Mouse (Mus musculus): ENCODE data around the gene Gm45837. TPM values are rescaled to one million over a fixed set of nuclear protein-coding genes. Genes with fewer than 3 reads are reported as not detected.

The Gm45837 gene
- polyA plus RNA-seq, 1 experiment: not detected

GRCm38 (mm10) chr7:101457801-101458200 lies 47.1 kb downstream of the Gm45837 start:
- Histone ChIP-seq H3K27ac (ENCODE audit: insufficient read depth, low read depth, low read length) (peak overlapping the region; percentile 53; the same call in 1 of the 2 replicates), H3K27me3 (replicated peaks; ENCODE audit: control insufficient read depth, insufficient read depth, low read length) (no peaks in the 10 kb centered on the region), H3K4me1 (ENCODE audit: control insufficient read depth, insufficient read depth, low read length) (no peaks in the 10 kb centered on the region; the same call in 1 of the 2 replicates), H3K36me3 (ENCODE audit: control insufficient read depth, insufficient read depth, low read length) (no peaks in the 10 kb centered on the region), H3K4me3 (ENCODE audit: insufficient read depth, low read depth, low read length) (no peak overlapping the region)
- TF ChIP-seq CTCF (conservative IDR thresholded peaks at IDR 0.05; ENCODE audit: insufficient read depth, insufficient read length, low read depth, low read length): no peak
- no peak for TF ChIP-seq POLR2A (IDR thresholded peaks at IDR 0.05; ENCODE audit: low read depth, low read length)
- 50% methylated on average over 8 of the region's 8 CpGs for WGBS
- peak; percentile 56 for DNase-seq

- TF ChIP-seq CTCF (conservative IDR thresholded peaks at IDR 0.05; ENCODE audit: insufficient read depth, insufficient read length, low read depth, low read length): no peak
- no peak for TF ChIP-seq POLR2A (IDR thresholded peaks at IDR 0.05; ENCODE audit: low read depth, low read length)
- Histone ChIP-seq H3K27me3 (replicated peaks; ENCODE audit: control insufficient read depth, insufficient read depth, low read length) (no peaks in the 10 kb centered on the region), H3K4me1 (ENCODE audit: control insufficient read depth, insufficient read depth, low read length) (no peaks in the 10 kb centered on the region; the same call in 1 of the 2 replicates), H3K36me3 (ENCODE audit: control insufficient read depth, insufficient read depth, low read length) (no peaks in the 10 kb centered on the region), H3K4me3 (ENCODE audit: insufficient read depth, low read depth, low read length) (no peak overlapping the region), H3K27ac (ENCODE audit: insufficient read depth, low read depth, low read length) (peak overlapping the region; percentile 39; the same call in 1 of the 2 replicates)
- no peak for DNase-seq
- 67% methylated on average over 4 of the region's 4 CpGs for WGBS
These were observed 47.6 kb downstream of the Gm45837 start for GRCm38 (mm10) chr7:101458278-101458781.

- peak; percentile 39 for DNase-seq
- Histone ChIP-seq H3K36me3 (ENCODE audit: control insufficient read depth, insufficient read depth, low read length) (no peaks in the 10 kb centered on the region), H3K27ac (ENCODE audit: insufficient read depth, low read depth, low read length) (0 out of 2 replicates have a peak overlapping the region, but pooled peaks have one; percentile 5), H3K27me3 (replicated peaks; ENCODE audit: control insufficient read depth, insufficient read depth, low read length) (no peaks in the 10 kb centered on the region), H3K4me1 (ENCODE audit: control insufficient read depth, insufficient read depth, low read length) (no peaks in the 10 kb centered on the region; the same call in 1 of the 2 replicates), H3K4me3 (ENCODE audit: insufficient read depth, low read depth, low read length) (no peak overlapping the region)
- WGBS: 57% methylated on average over 9 of the region's 9 CpGs
- TF ChIP-seq POLR2A (IDR thresholded peaks at IDR 0.05; ENCODE audit: low read depth, low read length) (no peak), CTCF (conservative IDR thresholded peaks at IDR 0.05; ENCODE audit: insufficient read depth, insufficient read length, low read depth, low read length) (no peak)
These were observed 48.7 kb downstream of the Gm45837 start for GRCm38 (mm10) chr7:101459305-101459813.

GRCm38 (mm10) chr7:101459923-101460607 lies 49.4 kb downstream of the Gm45837 start:
- Histone ChIP-seq H3K27ac (ENCODE audit: insufficient read depth, low read depth, low read length) (0 out of 2 replicates have a peak overlapping the region, but pooled peaks have one; percentile 5), H3K27me3 (replicated peaks; ENCODE audit: control insufficient read depth, insufficient read depth, low read length) (no peaks in the 10 kb centered on the region), H3K36me3 (ENCODE audit: control insufficient read depth, insufficient read depth, low read length) (no peaks in the 10 kb centered on the region), H3K4me1 (ENCODE audit: control insufficient read depth, insufficient read depth, low read length) (no peaks in the 10 kb centered on the region; the same call in 1 of the 2 replicates), H3K4me3 (ENCODE audit: insufficient read depth, low read depth, low read length) (no peak overlapping the region)
- TF ChIP-seq POLR2A (IDR thresholded peaks at IDR 0.05; ENCODE audit: low read depth, low read length) (no peak), CTCF (conservative IDR thresholded peaks at IDR 0.05; ENCODE audit: insufficient read depth, insufficient read length, low read depth, low read length) (no peak)
- DNase-seq: peak; percentile 61
- 52% methylated on average over 10 of the region's 10 CpGs for WGBS

GRCm38 (mm10) chr7:101460608-101460957 lies 49.9 kb downstream of the Gm45837 start:
- Histone ChIP-seq H3K27ac (ENCODE audit: insufficient read depth, low read depth, low read length) (no peak overlapping the region), H3K36me3 (ENCODE audit: control insufficient read depth, insufficient read depth, low read length) (no peaks in the 10 kb centered on the region), H3K4me1 (ENCODE audit: control insufficient read depth, insufficient read depth, low read length) (no peaks in the 10 kb centered on the region; the same call in 1 of the 2 replicates), H3K27me3 (replicated peaks; ENCODE audit: control insufficient read depth, insufficient read depth, low read length) (no peaks in the 10 kb centered on the region), H3K4me3 (ENCODE audit: insufficient read depth, low read depth, low read length) (no peak overlapping the region)
- DNase-seq: no peak
- TF ChIP-seq POLR2A (IDR thresholded peaks at IDR 0.05; ENCODE audit: low read depth, low read length) (no peak), CTCF (conservative IDR thresholded peaks at IDR 0.05; ENCODE audit: insufficient read depth, insufficient read length, low read depth, low read length) (no peak)
- 40% methylated on average over 10 of the region's 10 CpGs for WGBS

- no peak overlapping the region for H3K4me3 ChIP-seq (ENCODE audit: insufficient read depth, low read depth, low read length)
- no peaks in the 10 kb centered on the region; the same call in none of the 2 replicates for H3K4me1 ChIP-seq (ENCODE audit: control insufficient read depth, insufficient read depth, low read length)
- DNase-seq: no peak
- TF ChIP-seq POLR2A (IDR thresholded peaks at IDR 0.05; ENCODE audit: low read depth, low read length): no peak
- TF ChIP-seq CTCF (conservative IDR thresholded peaks at IDR 0.05; ENCODE audit: insufficient read depth, insufficient read length, low read depth, low read length): no peak
- H3K27ac ChIP-seq (ENCODE audit: insufficient read depth, low read depth, low read length): no peak overlapping the region
- WGBS: 59% methylated on average over 11 of the region's 11 CpGs
- no peaks in the 10 kb centered on the region for H3K27me3 ChIP-seq (replicated peaks; ENCODE audit: control insufficient read depth, insufficient read depth, low read length)
- no peaks in the 10 kb centered on the region for H3K36me3 ChIP-seq (ENCODE audit: control insufficient read depth, insufficient read depth, low read length)
These were observed 50.9 kb downstream of the Gm45837 start for GRCm38 (mm10) chr7:101461571-101461970.

All from kidney, adult 2 months (tissue).